Mouse (Mus musculus): Measurements from ENCODE around the gene Phb.
"Not testable (repeated sequence)": the region's sequence is repeated elsewhere in the genome, so short reads cannot be mapped to it uniquely, and the experiment has no call there.

Gene Phb

GRCm38 (mm10) chr11:95650001-95650400, 16.8 kb upstream of the Phb start:
- DNase-seq (ENCODE audit: low spot score in 2 of 2) = no peak

GRCm38 (mm10) chr11:95650981-95651380, 15.8 kb upstream of the Phb start:
- DNase-seq (ENCODE audit: low spot score in 2 of 2) = no peak

DNA sequence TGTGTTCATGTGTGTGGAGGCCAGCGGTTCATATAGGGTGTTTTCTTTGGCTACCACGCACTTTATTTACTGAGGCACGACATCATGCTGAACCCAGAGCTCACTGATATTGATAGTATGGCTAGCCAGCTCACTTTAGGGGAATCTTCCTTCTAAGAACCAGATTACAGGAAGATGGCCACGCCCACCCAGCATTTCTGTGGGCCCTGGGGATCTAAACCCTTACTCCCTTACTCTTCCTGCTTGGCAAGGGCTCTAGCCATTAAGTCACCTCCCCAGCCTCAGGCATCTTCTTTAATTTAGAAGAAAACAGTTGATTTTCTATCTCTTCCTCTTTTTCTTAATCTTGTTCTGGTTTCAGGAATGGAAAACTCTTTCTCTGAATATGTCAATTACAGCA, 9.3 kb upstream of the Phb start:
- no peak for DNase-seq (ENCODE audit: low spot score in 2 of 2)

DNA sequence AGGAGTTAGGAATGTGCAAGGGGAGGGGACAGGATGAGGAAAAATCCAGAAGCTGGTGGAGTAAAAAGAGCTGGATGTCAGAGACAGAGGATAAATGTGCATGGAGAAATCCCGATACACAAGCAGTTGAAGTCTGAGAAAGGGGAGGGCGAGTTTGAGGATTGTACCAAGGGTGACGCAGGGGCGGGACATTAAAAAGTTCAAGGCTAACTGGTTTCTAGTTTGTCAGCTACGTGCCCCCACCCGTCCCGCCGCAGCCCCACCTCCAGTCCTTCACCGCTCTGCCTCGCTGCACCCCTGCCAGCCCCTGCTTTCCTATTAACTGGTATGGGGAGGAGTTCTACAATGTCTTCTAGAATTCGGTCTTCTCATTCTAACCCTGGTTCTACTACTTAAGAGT, 420 bp downstream of the Phb start:
- DNase-seq (ENCODE audit: low spot score in 2 of 2) = no peak

DNA sequence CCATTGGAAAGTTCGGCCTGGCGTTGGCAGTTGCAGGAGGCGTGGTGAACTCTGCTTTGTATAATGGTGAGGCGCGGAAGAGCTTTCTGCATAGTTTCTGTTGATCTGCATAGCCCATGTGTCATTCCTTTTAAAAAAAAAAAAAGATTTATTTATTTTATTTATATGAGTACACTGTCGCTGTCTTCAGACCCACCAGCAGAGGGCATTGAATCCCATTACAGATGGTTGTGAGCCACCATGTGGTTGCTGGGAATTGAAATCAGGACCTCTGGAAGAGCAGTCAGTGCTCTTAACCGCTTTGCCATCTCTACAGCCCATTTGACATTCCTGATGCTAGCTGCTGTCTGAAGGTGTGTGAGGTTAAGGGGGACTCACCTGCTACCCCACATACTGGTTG, 1.3 kb downstream of the Phb start:
- not testable (repeated sequence) for DNase-seq (ENCODE audit: low spot score in 2 of 2)

DNA sequence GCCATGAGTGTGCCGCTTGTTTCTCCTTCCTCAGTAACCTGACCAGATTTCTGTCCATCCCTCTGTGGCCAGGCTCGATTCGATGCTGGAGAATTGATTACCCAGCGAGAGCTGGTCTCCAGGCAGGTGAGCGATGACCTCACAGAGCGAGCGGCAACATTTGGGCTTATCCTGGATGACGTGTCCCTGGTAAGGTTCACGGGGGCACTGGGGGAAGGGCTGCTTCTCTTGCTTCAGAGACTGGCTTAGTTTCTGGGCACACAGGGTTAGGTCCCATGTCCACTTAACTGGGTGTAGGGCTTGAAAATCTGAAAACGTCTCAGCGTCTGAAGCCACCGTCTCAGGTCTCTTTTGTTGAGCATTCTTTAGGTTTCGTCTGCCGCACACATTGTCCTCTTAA, 8.7 kb downstream of the Phb start:
- no peak for DNase-seq (ENCODE audit: low spot score in 2 of 2)

GRCm38 (mm10) chr11:95676307-95676706, 9.6 kb downstream of the Phb start:
- no peak for DNase-seq (ENCODE audit: low spot score in 2 of 2)

DNA sequence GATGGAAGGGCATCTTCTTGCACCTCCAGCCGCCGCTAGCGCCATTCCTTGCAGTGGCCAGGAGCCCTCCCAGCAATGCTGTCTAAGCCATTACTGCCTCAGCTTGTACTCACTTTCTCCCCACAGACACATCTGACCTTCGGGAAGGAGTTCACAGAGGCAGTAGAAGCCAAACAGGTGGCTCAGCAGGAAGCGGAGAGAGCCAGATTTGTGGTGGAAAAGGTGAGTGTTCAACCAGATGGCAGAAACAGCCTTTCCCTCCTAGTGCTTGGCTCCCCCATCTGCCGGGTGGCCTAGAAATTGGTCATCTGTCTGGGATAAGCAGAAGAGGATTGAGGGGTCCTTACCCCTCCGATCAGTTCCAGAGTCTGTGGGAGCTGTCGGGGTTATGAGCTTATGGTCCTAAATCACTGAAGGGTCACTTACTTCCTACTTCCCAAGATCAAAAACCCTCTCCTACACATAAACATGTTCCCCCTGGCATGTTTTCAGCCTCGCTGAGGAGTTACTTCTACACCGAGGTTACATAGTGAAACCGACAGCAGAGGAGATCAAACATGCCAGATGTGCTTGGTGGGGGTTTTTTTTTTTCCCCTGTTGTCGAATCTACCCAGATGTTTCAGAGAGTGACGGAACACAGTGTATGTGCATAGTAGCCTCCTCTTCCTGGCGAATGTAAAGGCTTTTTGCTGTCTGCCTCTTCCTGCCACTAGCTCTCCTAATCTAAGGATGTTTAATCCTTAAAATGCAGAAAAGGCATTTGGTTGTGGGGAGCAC, 11.4 kb downstream of the Phb start:
- DNase-seq (ENCODE audit: low spot score in 2 of 2) = no peak

- no peak for DNase-seq (ENCODE audit: low spot score in 2 of 2)
These were observed 15.3 kb downstream of the Phb start for GRCm38 (mm10) chr11:95681995-95682601.

GRCm38 (mm10) chr11:95682946-95683345, 16.2 kb downstream of the Phb start:
- DNase-seq (ENCODE audit: low spot score in 2 of 2) = no peak

DNA sequence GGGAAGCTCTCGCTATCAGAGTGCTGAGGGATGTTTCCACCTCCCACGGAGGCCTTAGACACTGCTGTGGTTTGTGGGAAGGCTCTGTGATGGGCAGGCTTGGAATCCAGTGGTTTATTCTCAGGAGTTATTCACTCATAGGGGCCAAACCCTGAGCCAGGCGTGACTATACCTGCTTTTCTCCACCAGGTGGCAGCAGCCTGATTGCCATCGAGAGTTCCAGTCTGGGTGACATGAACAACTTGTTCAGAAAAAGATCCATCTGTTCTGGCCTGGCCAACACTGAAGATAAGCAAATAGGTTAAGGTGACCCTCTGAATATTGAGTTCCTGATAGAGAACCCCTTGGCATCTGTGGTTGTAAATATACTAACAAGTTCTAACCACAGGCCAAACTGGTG, 19.3 kb downstream of the Phb start:
- DNase-seq (ENCODE audit: low spot score in 2 of 2) = peak; percentile 61 to 79

GRCm38 (mm10) chr11:95687084-95687656, 20.4 kb downstream of the Phb start:
- no peak for DNase-seq (ENCODE audit: low spot score in 2 of 2)

DNA sequence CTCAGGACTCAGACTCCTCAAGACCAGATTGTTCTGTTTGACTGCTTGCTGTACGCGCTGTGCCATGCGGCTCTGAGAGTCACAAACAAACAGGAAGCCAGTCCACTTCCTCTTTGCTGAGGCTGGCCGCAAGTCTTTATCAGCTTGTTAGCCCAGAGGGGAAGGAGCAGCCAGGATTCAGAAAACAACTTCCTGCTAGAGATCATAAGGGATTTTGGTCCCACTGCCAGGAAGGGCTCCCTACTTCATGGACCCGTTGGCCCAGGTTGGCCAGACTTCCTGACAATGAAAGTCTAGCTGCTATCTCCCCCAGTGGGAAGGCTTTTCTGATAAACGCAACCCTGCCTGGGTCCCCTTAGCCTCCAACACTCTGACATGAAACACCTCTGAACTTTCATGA, 21.8 kb downstream of the Phb start:
- DNase-seq (ENCODE audit: low spot score in 2 of 2) = peak; percentile 73 to 79

DNA sequence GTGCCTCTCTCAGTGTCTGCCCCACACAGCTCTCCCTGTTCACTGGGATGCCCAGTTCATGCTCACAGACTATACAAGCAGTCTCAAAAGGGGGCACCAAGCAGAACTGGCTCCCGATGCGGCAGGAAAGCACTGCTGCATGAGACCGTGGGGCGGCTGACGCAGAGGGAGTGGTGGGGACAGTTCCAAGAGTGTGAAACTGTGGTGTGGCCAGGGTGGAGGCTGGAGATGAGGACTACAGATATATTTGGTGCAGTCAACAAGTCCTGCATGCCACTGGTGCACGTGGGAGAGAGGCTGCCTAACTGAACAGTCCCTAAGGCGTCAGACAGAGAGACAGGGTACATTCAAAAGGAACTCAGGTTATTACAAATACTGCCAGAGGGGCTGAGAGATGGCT, 22.2 kb downstream of the Phb start:
- peak; percentile 23 to 35 for DNase-seq (ENCODE audit: low spot score in 2 of 2)

GRCm38 (mm10) chr11:95689544-95689943, 22.8 kb downstream of the Phb start:
- no peak for DNase-seq (ENCODE audit: low spot score in 2 of 2)

DNA sequence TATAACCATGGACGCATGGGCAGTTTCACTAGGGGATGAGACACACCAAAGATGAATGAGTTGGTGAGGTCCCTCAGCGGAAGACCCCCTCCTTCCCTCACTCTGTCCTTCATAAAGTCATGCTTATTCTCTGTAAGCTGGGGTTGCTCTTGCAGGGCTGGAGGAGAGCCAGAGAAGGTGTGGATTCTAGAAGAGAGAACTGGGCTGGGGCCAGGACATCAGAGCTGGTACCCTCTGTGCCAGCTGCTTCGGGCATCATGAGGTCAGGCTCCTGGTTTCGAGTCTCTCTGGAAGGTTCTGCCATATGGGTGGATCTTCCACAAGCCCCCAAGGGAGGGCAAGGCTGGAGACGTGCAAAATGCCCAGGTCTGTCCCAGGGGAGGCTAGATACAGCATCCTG, 31.8 kb downstream of the Phb start:
- no peak for DNase-seq (ENCODE audit: low spot score in 2 of 2)

- no peak for DNase-seq (ENCODE audit: low spot score in 2 of 2)
These were observed 34.3 kb downstream of the Phb start for GRCm38 (mm10) chr11:95700778-95701739.

DNA sequence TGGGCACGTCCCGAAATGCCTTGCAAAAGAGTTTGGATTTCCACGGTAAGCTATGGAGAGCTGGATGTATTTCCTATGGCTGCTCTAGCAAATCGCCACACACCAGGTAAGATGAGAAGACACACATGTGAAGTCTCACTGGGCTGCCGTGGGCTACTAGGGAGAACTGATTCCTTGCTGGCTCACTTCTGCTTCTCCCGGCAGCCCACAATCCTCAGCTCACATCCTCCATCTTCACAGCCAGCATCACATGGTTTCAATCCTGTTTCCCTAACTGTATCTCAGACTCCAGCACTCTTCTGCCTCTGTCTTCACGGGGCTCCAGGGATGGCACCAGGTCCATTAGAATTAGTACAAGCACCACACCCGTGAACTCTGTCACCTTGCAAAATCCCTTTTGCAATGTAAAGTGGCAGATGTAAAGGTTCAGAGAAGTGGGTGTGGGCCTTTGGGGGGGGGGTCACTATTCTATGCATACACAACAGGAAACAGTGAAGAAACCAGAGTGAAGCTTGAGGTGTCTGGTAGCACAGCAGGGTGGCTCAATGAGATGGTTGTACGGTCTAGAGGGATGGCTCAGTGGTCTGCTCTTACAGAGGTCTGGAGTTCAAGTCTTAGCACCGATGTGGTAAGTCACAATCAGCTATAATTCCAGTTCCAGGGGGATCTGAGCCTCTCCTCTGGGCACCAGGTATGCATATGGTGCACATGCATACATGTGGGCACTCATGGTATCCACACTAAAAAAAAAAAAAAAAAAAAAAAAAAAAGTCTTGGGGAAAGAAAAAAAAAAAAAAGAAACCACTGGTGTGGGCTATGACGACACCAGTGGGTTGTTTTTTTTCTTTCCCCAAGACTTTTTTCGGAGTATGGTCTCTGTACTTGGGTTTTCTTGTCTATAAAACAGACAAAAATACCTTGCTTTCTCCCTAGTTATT, 37.5 kb downstream of the Phb start:
- no peak for DNase-seq (ENCODE audit: low spot score in 2 of 2)

GRCm38 (mm10) chr11:95704970-95705330, 38.2 kb downstream of the Phb start:
- DNase-seq (ENCODE audit: low spot score in 2 of 2) = no peak

- DNase-seq (ENCODE audit: low spot score in 2 of 2) = no peak
These were observed 42.8 kb downstream of the Phb start for GRCm38 (mm10) chr11:95709534-95710040.

DNA sequence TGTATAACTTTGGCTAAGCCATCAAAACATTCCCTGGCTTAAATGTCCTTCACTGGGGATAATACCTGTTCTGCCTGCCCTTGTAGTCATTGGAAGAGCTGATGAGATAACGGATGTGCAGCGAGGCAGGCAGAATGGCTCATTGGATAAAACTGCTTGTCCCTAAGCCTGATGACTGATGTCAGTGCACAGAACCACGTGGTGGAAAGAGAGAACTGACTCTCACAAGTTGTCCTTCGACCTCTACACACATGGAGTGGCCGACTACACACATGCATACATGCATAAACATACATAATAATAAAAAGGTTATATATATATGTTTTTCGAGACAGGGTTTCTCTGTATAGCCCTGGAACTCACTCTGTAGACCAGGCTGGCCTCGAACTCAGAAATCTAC, 43.7 kb downstream of the Phb start:
- DNase-seq (ENCODE audit: low spot score in 2 of 2) = no peak

Data from heart, adult 9 months (tissue).